Mouse (Mus musculus): ENCODE results near the gene Mef2c. TPM values are rescaled to one million over a fixed set of nuclear protein-coding genes. Genes with fewer than 3 reads are reported as not detected.

Mef2c gene
- polyA plus RNA-seq, 1 experiment, result 49.0 TPM

GRCm38 (mm10) chr13:83612195-83612594 is 108.4 kb downstream of the Mef2c start:
- H3K4me3 ChIP-seq, result no peak overlapping the region
- H3K27me3 ChIP-seq (ENCODE audit: control insufficient read depth, insufficient read depth, insufficient read length), result no peaks in the 10 kb centered on the region
- no peak for TF ChIP-seq USF1 (IDR thresholded peaks at IDR 0.05; ENCODE audit: low read depth)
- no peak for TF ChIP-seq MYOD1 (IDR thresholded peaks at IDR 0.05; ENCODE audit: control insufficient read depth in 1 of 3, insufficient read length in 2 of 3, low read depth in 2 of 3)
- TF ChIP-seq CEBPB (IDR thresholded peaks at IDR 0.05; ENCODE audit: insufficient read depth, poor library complexity, severe bottlenecking), result no peak
- TF ChIP-seq E2F4 (IDR thresholded peaks at IDR 0.05; ENCODE audit: insufficient read depth), result no peak
- TF ChIP-seq POLR2AphosphoS2 (IDR thresholded peaks at IDR 0.05; ENCODE audit: insufficient read length, low read depth), result no peak
- TF ChIP-seq MAX (IDR thresholded peaks at IDR 0.05; ENCODE audit: low read depth), result no peak
- TF ChIP-seq REST (IDR thresholded peaks at IDR 0.05; ENCODE audit: insufficient read depth, insufficient read length), result no peak
- no peak overlapping the region for H3K4me2 ChIP-seq (ENCODE audit: low read depth)
- H3ac ChIP-seq (ENCODE audit: control insufficient read depth, insufficient read length), result no peak overlapping the region
- no peaks in the 10 kb centered on the region for H3K79me2 ChIP-seq (ENCODE audit: control insufficient read depth, insufficient read depth)
- no peaks in the 10 kb centered on the region for H3K36me3 ChIP-seq (ENCODE audit: control insufficient read depth, insufficient read depth)

- Histone ChIP-seq H3K4me2 (ENCODE audit: low read depth) (peak overlapping the region; percentile 34), H3K36me3 (ENCODE audit: control insufficient read depth, insufficient read depth) (no peaks in the 10 kb centered on the region), H3K27me3 (ENCODE audit: control insufficient read depth, insufficient read depth, insufficient read length) (no peaks in the 10 kb centered on the region), H3K79me2 (ENCODE audit: control insufficient read depth, insufficient read depth) (no peaks in the 10 kb centered on the region), H3K4me3 (no peak overlapping the region), H3ac (ENCODE audit: control insufficient read depth, insufficient read length) (no peak overlapping the region)
- TF ChIP-seq POLR2AphosphoS2 (IDR thresholded peaks at IDR 0.05; ENCODE audit: insufficient read length, low read depth), result no peak
- TF ChIP-seq MAX (IDR thresholded peaks at IDR 0.05; ENCODE audit: low read depth), result no peak
- no peak for TF ChIP-seq REST (IDR thresholded peaks at IDR 0.05; ENCODE audit: insufficient read depth, insufficient read length)
- no peak for TF ChIP-seq USF1 (IDR thresholded peaks at IDR 0.05; ENCODE audit: low read depth)
- TF ChIP-seq TCF3 (IDR thresholded peaks at IDR 0.05; ENCODE audit: insufficient read length, low read depth), result no peak
- peak in 2 of 3 experiments; percentile 18 to 50 for TF ChIP-seq MYOG (IDR thresholded peaks at IDR 0.05; ENCODE audit: control insufficient read depth in 1 of 3, insufficient read depth in 1 of 3, insufficient read length in 2 of 3, low read depth in 2 of 3)
- TF ChIP-seq CEBPB (IDR thresholded peaks at IDR 0.05; ENCODE audit: insufficient read depth, poor library complexity, severe bottlenecking), result peak; percentile 32; the same call in 1 of the 2 replicates
- TF ChIP-seq MYOD1 (IDR thresholded peaks at IDR 0.05; ENCODE audit: control insufficient read depth in 1 of 3, insufficient read length in 2 of 3, low read depth in 2 of 3), result peak in 1 of 3 experiments; percentile 68
- no peak for TF ChIP-seq SRF (IDR thresholded peaks at IDR 0.05; ENCODE audit: control insufficient read depth, insufficient read length, low read depth)
- no peak for TF ChIP-seq POLR2A (IDR thresholded peaks at IDR 0.05; ENCODE audit: insufficient read length, low read depth)
- TF ChIP-seq TCF12 (IDR thresholded peaks at IDR 0.05; ENCODE audit: insufficient read depth, poor library complexity, severe bottlenecking), result no peak
- TF ChIP-seq E2F4 (IDR thresholded peaks at IDR 0.05; ENCODE audit: insufficient read depth), result no peak
Measured at GRCm38 (mm10) chr13:83615875-83616274, 112.0 kb downstream of the Mef2c start.

- TF ChIP-seq MAX (IDR thresholded peaks at IDR 0.05; ENCODE audit: low read depth) (no peak), POLR2A (IDR thresholded peaks at IDR 0.05; ENCODE audit: insufficient read length, low read depth) (no peak), USF1 (IDR thresholded peaks at IDR 0.05; ENCODE audit: low read depth) (no peak), MYOD1 (IDR thresholded peaks at IDR 0.05; ENCODE audit: control insufficient read depth in 1 of 3, insufficient read length in 2 of 3, low read depth in 2 of 3) (no peak), MYOG (IDR thresholded peaks at IDR 0.05; ENCODE audit: control insufficient read depth in 1 of 3, insufficient read depth in 1 of 3, insufficient read length in 2 of 3, low read depth in 2 of 3) (no peak), TCF12 (IDR thresholded peaks at IDR 0.05; ENCODE audit: insufficient read depth, poor library complexity, severe bottlenecking) (no peak), POLR2AphosphoS2 (IDR thresholded peaks at IDR 0.05; ENCODE audit: insufficient read length, low read depth) (no peak), E2F4 (IDR thresholded peaks at IDR 0.05; ENCODE audit: insufficient read depth) (no peak), CEBPB (IDR thresholded peaks at IDR 0.05; ENCODE audit: insufficient read depth, poor library complexity, severe bottlenecking) (no peak), TCF3 (IDR thresholded peaks at IDR 0.05; ENCODE audit: insufficient read length, low read depth) (no peak), SRF (IDR thresholded peaks at IDR 0.05; ENCODE audit: control insufficient read depth, insufficient read length, low read depth) (no peak), REST (IDR thresholded peaks at IDR 0.05; ENCODE audit: insufficient read depth, insufficient read length) (no peak)
- Histone ChIP-seq H3K27me3 (ENCODE audit: control insufficient read depth, insufficient read depth, insufficient read length) (no peaks in the 10 kb centered on the region), H3K4me3 (no peak overlapping the region), H3K4me2 (ENCODE audit: low read depth) (no peak overlapping the region), H3K36me3 (ENCODE audit: control insufficient read depth, insufficient read depth) (peaks cover 5% of the 10 kb centered on the region), H3ac (ENCODE audit: control insufficient read depth, insufficient read length) (no peak overlapping the region), H3K79me2 (ENCODE audit: control insufficient read depth, insufficient read depth) (no peaks in the 10 kb centered on the region)
Measured at GRCm38 (mm10) chr13:83624651-83625050, 120.8 kb downstream of the Mef2c start.

- H3K79me2 ChIP-seq (ENCODE audit: control insufficient read depth, insufficient read depth), result no peaks in the 10 kb centered on the region
- TF ChIP-seq MAX (IDR thresholded peaks at IDR 0.05; ENCODE audit: low read depth) (no peak), MYOG (IDR thresholded peaks at IDR 0.05; ENCODE audit: control insufficient read depth in 1 of 3, insufficient read depth in 1 of 3, insufficient read length in 2 of 3, low read depth in 2 of 3) (no peak), CEBPB (IDR thresholded peaks at IDR 0.05; ENCODE audit: insufficient read depth, poor library complexity, severe bottlenecking) (no peak), USF1 (IDR thresholded peaks at IDR 0.05; ENCODE audit: low read depth) (no peak), TCF3 (IDR thresholded peaks at IDR 0.05; ENCODE audit: insufficient read length, low read depth) (no peak), SRF (IDR thresholded peaks at IDR 0.05; ENCODE audit: control insufficient read depth, insufficient read length, low read depth) (no peak), TCF12 (IDR thresholded peaks at IDR 0.05; ENCODE audit: insufficient read depth, poor library complexity, severe bottlenecking) (no peak), REST (IDR thresholded peaks at IDR 0.05; ENCODE audit: insufficient read depth, insufficient read length) (no peak)
- no peak overlapping the region for H3ac ChIP-seq (ENCODE audit: control insufficient read depth, insufficient read length)
- no peaks in the 10 kb centered on the region for H3K27me3 ChIP-seq (ENCODE audit: control insufficient read depth, insufficient read depth, insufficient read length)
- H3K36me3 ChIP-seq (ENCODE audit: control insufficient read depth, insufficient read depth), result peaks cover 5% of the 10 kb centered on the region
- no peak overlapping the region for H3K4me2 ChIP-seq (ENCODE audit: low read depth)
- no peak overlapping the region for H3K4me3 ChIP-seq
Measured at GRCm38 (mm10) chr13:83627429-83627828, 123.6 kb downstream of the Mef2c start.

DNA sequence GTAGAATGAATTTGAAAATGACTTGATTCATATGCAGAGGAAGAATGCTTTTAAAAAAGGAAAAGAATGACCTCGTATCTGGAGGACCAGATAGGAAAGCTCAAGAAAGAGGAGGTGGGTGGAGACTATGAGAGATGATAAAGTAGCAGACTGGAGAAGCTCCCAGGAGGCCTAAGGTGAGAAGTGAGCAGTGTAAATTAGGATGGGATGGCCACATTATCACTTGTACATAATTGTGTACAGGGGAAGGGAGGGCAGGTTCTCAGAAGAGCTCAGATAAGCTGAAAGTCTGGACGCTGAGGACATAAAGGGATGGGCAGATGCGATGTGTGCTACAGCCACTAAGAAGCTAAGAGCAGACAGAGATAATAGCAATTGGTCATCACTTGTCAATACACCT is 124.3 kb downstream of the Mef2c start:
- Histone ChIP-seq H3K79me2 (ENCODE audit: control insufficient read depth, insufficient read depth) (no peaks in the 10 kb centered on the region), H3K27me3 (ENCODE audit: control insufficient read depth, insufficient read depth, insufficient read length) (no peaks in the 10 kb centered on the region), H3K4me3 (no peak overlapping the region), H3ac (ENCODE audit: control insufficient read depth, insufficient read length) (no peak overlapping the region), H3K4me2 (ENCODE audit: low read depth) (no peak overlapping the region), H3K36me3 (ENCODE audit: control insufficient read depth, insufficient read depth) (peaks cover 5% of the 10 kb centered on the region)
- TF ChIP-seq MYOG (IDR thresholded peaks at IDR 0.05; ENCODE audit: control insufficient read depth in 1 of 3, insufficient read depth in 1 of 3, insufficient read length in 2 of 3, low read depth in 2 of 3) (no peak), MAX (IDR thresholded peaks at IDR 0.05; ENCODE audit: low read depth) (no peak), USF1 (IDR thresholded peaks at IDR 0.05; ENCODE audit: low read depth) (no peak), REST (IDR thresholded peaks at IDR 0.05; ENCODE audit: insufficient read depth, insufficient read length) (no peak), MYOD1 (IDR thresholded peaks at IDR 0.05; ENCODE audit: control insufficient read depth in 1 of 3, insufficient read length in 2 of 3, low read depth in 2 of 3) (no peak), TCF3 (IDR thresholded peaks at IDR 0.05; ENCODE audit: insufficient read length, low read depth) (no peak), SRF (IDR thresholded peaks at IDR 0.05; ENCODE audit: control insufficient read depth, insufficient read length, low read depth) (no peak), POLR2A (IDR thresholded peaks at IDR 0.05; ENCODE audit: insufficient read length, low read depth) (no peak), CEBPB (IDR thresholded peaks at IDR 0.05; ENCODE audit: insufficient read depth, poor library complexity, severe bottlenecking) (no peak), E2F4 (IDR thresholded peaks at IDR 0.05; ENCODE audit: insufficient read depth) (no peak), POLR2AphosphoS2 (IDR thresholded peaks at IDR 0.05; ENCODE audit: insufficient read length, low read depth) (no peak)
